Mouse (Mus musculus) midbrain, embryonic 11.5 days (tissue): ENCODE data around the gene Slc19a1. TPM values are rescaled to one million over a fixed set of nuclear protein-coding genes. Genes with fewer than 3 reads are reported as not detected.

Experiments used
- polyA plus RNA-seq: library from polyadenylated mRNA; unstranded; fragments of >200 nt; fragmentation: Nextera tagmentation; extraction: Ambion mirVana; gene quantifications from 2 replicates; pipeline ENCODE4 v1.2.1, GENCODE M21; 2014

Slc19a1 gene
- polyA plus RNA-seq, 1 experiment from 2014 or later: 29.5 TPM

Other genes starting within 250 kb of the Slc19a1 start
- gene Pcbp3, start 70.4 kb upstream of the Slc19a1 start, polyA plus RNA-seq: 34.4 and 41.5 TPM in 2 replicates
- 46.8 and 52.2 TPM in 2 replicates for gene Col18a1, start 134.3 kb downstream of the Slc19a1 start, polyA plus RNA-seq
- 63.6 and 69.7 TPM in 2 replicates for gene Pofut2, start 227.0 kb downstream of the Slc19a1 start, polyA plus RNA-seq